Mouse (Mus musculus) intestine, embryonic 14.5 days (tissue): ENCODE measurements at regions not wholly inside any gene's neighbourhood (a gene's known extent, or its start where the extent isn't known, plus 50 kb on each side); places are given as distances from the start of the nearest gene placed in this dataset.

Experiments used
- ATAC-seq: fragments of 200-750 bp; cut with Nextera tagmentation; replicated peaks from 2 replicates; pipeline ENCODE4 v1.8.0; 2017; ENCODE audit warnings: low read depth, moderate number of reproducible peaks, moderate TSS enrichment, moderate library complexity; ENCODE audit not compliant: low FRiP score, low TSS enrichment
- DNase-seq: peaks from one replicate; pipeline ENCODE4 v3.0.0-alpha.2; 2018; ENCODE audit warnings: low spot score
- H3K27ac ChIP-seq: fragments of 300-500 bp; sonication (generic); 2 replicates; pipeline ENCODE4 v1.5.1; 2014; ENCODE audit warnings: low read depth, mild to moderate bottlenecking, control low read depth
- H3K27me3 ChIP-seq: fragments of 300-500 bp; sonication (generic); replicated peaks from 2 replicates; pipeline ENCODE4 v1.6.1; 2014; ENCODE audit warnings: low read length, control low read depth; ENCODE audit not compliant: control insufficient read depth, insufficient read depth
- H3K36me3 ChIP-seq: fragments of 300-500 bp; sonication (generic); 2 replicates; pipeline ENCODE4 v1.6.1; 2014; ENCODE audit warnings: low read length, control low read depth; ENCODE audit not compliant: control insufficient read depth, insufficient read depth
- H3K4me1 ChIP-seq: fragments of 300-500 bp; sonication (generic); replicated peaks from 2 replicates; pipeline ENCODE4 v1.6.1; 2014; ENCODE audit warnings: low read length, control low read depth, mixed read lengths; ENCODE audit not compliant: control insufficient read depth, insufficient read depth
- H3K4me2 ChIP-seq: fragments of 300-500 bp; sonication (generic); 2 replicates; pipeline ENCODE4 v1.6.1; 2014; ENCODE audit warnings: low read length
- H3K4me3 ChIP-seq: fragments of 300-500 bp; sonication (generic); 2 replicates; pipeline ENCODE4 v1.5.1; 2014; ENCODE audit warnings: low read depth, low read length, control low read depth, mixed read lengths
- H3K9ac ChIP-seq: fragments of 300-500 bp; sonication (generic); 2 replicates; pipeline ENCODE4 v1.6.1; 2014; ENCODE audit warnings: mild to moderate bottlenecking, low read length
- H3K9me3 ChIP-seq: fragments of 300-500 bp; sonication (generic); 2 replicates; pipeline ENCODE4 v1.6.1; 2016; ENCODE audit warnings: low read length, control low read depth; ENCODE audit not compliant: control insufficient read depth
- WGBS: fragments of 180-500 bp; shearing (Covaris S2); extraction: QIAGEN DNeasy Blood & Tissue Kit; methylation state at CpG from one replicate; pipeline ENCODE4 v1.1.7; 2014; 5-methylcytosine and 5-hydroxymethylcytosine counted together

- Histone ChIP-seq H3K4me3 (no peak overlapping the region), H3K27ac (no peak overlapping the region), H3K4me2 (no peak overlapping the region), H3K27me3 (no peaks in the 10 kb centered on the region), H3K4me1 (peaks cover 9% of the 10 kb centered on the region; the same call in 1 of the 2 replicates), H3K9me3 (no peaks in the 10 kb centered on the region), H3K36me3 (no peaks in the 10 kb centered on the region), H3K9ac (no peak overlapping the region)
- no peak for ATAC-seq
- 61% methylated on average over 3 of the region's 3 CpGs for WGBS
- DNase-seq = no peak
Measured at GRCm38 (mm10) chr19:36238536-36238935, 109.6 kb upstream of the Pcgf5 start.

GRCm38 (mm10) chr19:36242396-36242795 lies 105.7 kb upstream of the Pcgf5 start:
- no peak overlapping the region for H3K9ac ChIP-seq
- no peak for DNase-seq
- no peaks in the 10 kb centered on the region for H3K27me3 ChIP-seq
- H3K4me3 ChIP-seq = no peak overlapping the region
- H3K4me2 ChIP-seq = no peak overlapping the region
- no peak for ATAC-seq
- H3K9me3 ChIP-seq = no peaks in the 10 kb centered on the region
- H3K36me3 ChIP-seq = no peaks in the 10 kb centered on the region
- WGBS = 78% methylated on average over 3 of the region's 3 CpGs
- H3K27ac ChIP-seq = no peak overlapping the region
- H3K4me1 ChIP-seq = no peaks in the 10 kb centered on the region; the same call in 1 of the 2 replicates

GRCm38 (mm10) chr19:36242946-36243345 lies 105.2 kb upstream of the Pcgf5 start:
- WGBS = 68% methylated on average over 5 of the region's 5 CpGs
- Histone ChIP-seq H3K9me3 (no peaks in the 10 kb centered on the region), H3K36me3 (no peaks in the 10 kb centered on the region), H3K4me2 (no peak overlapping the region), H3K4me1 (no peaks in the 10 kb centered on the region), H3K27ac (no peak overlapping the region), H3K4me3 (no peak overlapping the region), H3K27me3 (no peaks in the 10 kb centered on the region), H3K9ac (no peak overlapping the region)
- no peak for DNase-seq
- ATAC-seq = no peak

GRCm38 (mm10) chr19:36252522-36252921 lies 95.6 kb upstream of the Pcgf5 start:
- no peak overlapping the region for H3K27ac ChIP-seq
- H3K9me3 ChIP-seq = no peaks in the 10 kb centered on the region
- no peak overlapping the region for H3K9ac ChIP-seq
- no peaks in the 10 kb centered on the region for H3K36me3 ChIP-seq
- DNase-seq = no peak
- no peaks in the 10 kb centered on the region for H3K27me3 ChIP-seq
- H3K4me2 ChIP-seq = no peak overlapping the region
- 88% methylated on average over 3 of the region's 3 CpGs for WGBS
- peaks cover 5% of the 10 kb centered on the region; the same call in 1 of the 2 replicates for H3K4me1 ChIP-seq
- no peak for ATAC-seq
- H3K4me3 ChIP-seq = no peak overlapping the region

- H3K36me3 ChIP-seq = no peaks in the 10 kb centered on the region
- peaks cover 5% of the 10 kb centered on the region; the same call in 1 of the 2 replicates for H3K4me1 ChIP-seq
- no peaks in the 10 kb centered on the region for H3K9me3 ChIP-seq
- DNase-seq (no peak), ATAC-seq (no peak)
- no peak overlapping the region for H3K4me2 ChIP-seq
- no peak overlapping the region for H3K27ac ChIP-seq
- no peaks in the 10 kb centered on the region for H3K27me3 ChIP-seq
- H3K9ac ChIP-seq = no peak overlapping the region
- WGBS = 63% methylated on average over 10 of the region's 10 CpGs
- H3K4me3 ChIP-seq = no peak overlapping the region
Measured at GRCm38 (mm10) chr19:36257748-36258538, 90.2 kb upstream of the Pcgf5 start.

GRCm38 (mm10) chr19:36261819-36262218 lies 86.3 kb upstream of the Pcgf5 start:
- H3K27ac ChIP-seq = no peak overlapping the region
- WGBS = 77% methylated on average over 5 of the region's 5 CpGs
- H3K4me3 ChIP-seq = no peak overlapping the region
- no peaks in the 10 kb centered on the region for H3K27me3 ChIP-seq
- no peak overlapping the region for H3K4me2 ChIP-seq
- H3K9ac ChIP-seq = no peak overlapping the region
- no peaks in the 10 kb centered on the region for H3K9me3 ChIP-seq
- ATAC-seq (no peak), DNase-seq (no peak)
- peaks cover 5% of the 10 kb centered on the region; the same call in 1 of the 2 replicates for H3K4me1 ChIP-seq
- H3K36me3 ChIP-seq = no peaks in the 10 kb centered on the region

- no peaks in the 10 kb centered on the region for H3K27me3 ChIP-seq
- H3K4me3 ChIP-seq = no peak overlapping the region
- no peak overlapping the region for H3K9ac ChIP-seq
- DNase-seq (no peak), ATAC-seq (no peak)
- 70% methylated on average over 4 of the region's 4 CpGs for WGBS
- H3K9me3 ChIP-seq = no peaks in the 10 kb centered on the region
- no peak overlapping the region for H3K27ac ChIP-seq
- H3K36me3 ChIP-seq = no peaks in the 10 kb centered on the region
- H3K4me2 ChIP-seq = no peak overlapping the region
- H3K4me1 ChIP-seq = no peaks in the 10 kb centered on the region
Measured at GRCm38 (mm10) chr19:36263923-36264322, 84.2 kb upstream of the Pcgf5 start.

- Histone ChIP-seq H3K27ac (no peak overlapping the region), H3K36me3 (no peaks in the 10 kb centered on the region), H3K27me3 (no peaks in the 10 kb centered on the region), H3K9me3 (no peaks in the 10 kb centered on the region), H3K4me2 (no peak overlapping the region), H3K9ac (no peak overlapping the region), H3K4me3 (no peak overlapping the region), H3K4me1 (no peaks in the 10 kb centered on the region)
- 79% methylated on average over 2 of the region's 2 CpGs for WGBS
- ATAC-seq = no peak
- no peak for DNase-seq
Measured at GRCm38 (mm10) chr19:36264397-36264796, 83.7 kb upstream of the Pcgf5 start.

- DNase-seq (no peak), ATAC-seq (no peak)
- Histone ChIP-seq H3K4me3 (no peak overlapping the region), H3K4me1 (no peaks in the 10 kb centered on the region), H3K4me2 (no peak overlapping the region), H3K36me3 (no peaks in the 10 kb centered on the region), H3K27ac (no peak overlapping the region), H3K9ac (no peak overlapping the region), H3K9me3 (no peaks in the 10 kb centered on the region), H3K27me3 (no peaks in the 10 kb centered on the region)
- WGBS = 78% methylated on average over 1 of the region's 1 CpGs
Measured at GRCm38 (mm10) chr19:36265276-36265675, 82.8 kb upstream of the Pcgf5 start.
